Mouse (Mus musculus): ENCODE results near the gene Rgs6.

- no peak for TF ChIP-seq POLR2A (IDR thresholded peaks at IDR 0.05; ENCODE audit: borderline replicate concordance, insufficient read depth, low read length)
- no peak for TF ChIP-seq CTCF (IDR thresholded peaks at IDR 0.05; ENCODE audit: borderline replicate concordance, insufficient read depth, low read depth, low read length)
Measured at GRCm38 (mm10) chr12:82664598-82664997, 76.5 kb downstream of the Rgs6 start.

Data from cerebellum, adult 2 months (tissue).